Mouse (Mus musculus): ENCODE measurements around the gene Yeats4.
"Not testable (repeated sequence)": the region's sequence is repeated elsewhere in the genome, so short reads cannot be mapped to it uniquely, and the experiment has no call there.

- TF ChIP-seq CTCF (IDR thresholded peaks at IDR 0.05; ENCODE audit: borderline replicate concordance, extremely low read depth, insufficient read depth, insufficient read length); POLR2A (IDR thresholded peaks at IDR 0.05; ENCODE audit: borderline replicate concordance, extremely low read depth, insufficient read depth, insufficient read length, poor library complexity, severe bottlenecking): not testable (repeated sequence)
Observed at GRCm38 (mm10) chr10:117208787-117209186, 15.5 kb downstream of the Yeats4 start.
